Mouse (Mus musculus): ENCODE data around the gene A830018L16Rik.
A peak's percentile ranks its signal among the peaks of the same experiment; 100 is the strongest.
"Not testable (repeated sequence)": the region's sequence is repeated elsewhere in the genome, so short reads cannot be mapped to it uniquely, and the experiment has no call there.

The A830018L16Rik gene

DNA sequence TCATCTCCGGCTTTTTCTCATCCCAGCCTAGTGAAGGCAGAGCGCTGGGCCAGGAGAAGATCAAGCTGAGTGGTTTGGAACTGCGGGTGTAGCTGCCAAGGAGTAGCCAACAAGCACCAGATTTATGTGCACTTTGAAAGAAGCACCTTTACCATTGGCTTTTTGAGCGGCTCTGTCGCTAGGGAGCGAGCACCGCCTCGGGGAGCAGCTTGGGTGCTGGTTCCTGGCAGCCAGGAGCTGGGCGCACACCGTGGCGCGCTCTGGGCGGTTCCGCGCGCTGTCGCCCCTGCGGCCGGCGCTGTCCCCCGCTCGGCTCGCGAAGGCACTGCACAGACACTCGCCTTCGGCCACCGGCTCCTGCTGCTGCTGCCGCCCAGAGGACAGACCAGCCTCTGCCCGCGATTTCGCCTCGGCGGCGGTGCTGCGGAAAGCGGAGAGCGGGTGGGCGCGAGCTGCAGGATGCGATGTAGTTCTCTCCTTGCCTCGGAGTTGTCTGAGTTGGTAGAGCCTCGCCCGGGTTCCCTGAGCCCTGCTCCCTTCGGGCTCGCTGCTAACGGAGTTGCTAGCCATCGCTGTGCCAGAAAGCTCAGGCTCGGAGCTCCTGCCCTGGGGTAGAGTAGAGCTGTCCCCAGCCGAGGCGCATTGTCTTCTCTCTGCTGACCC is at the start of gene A830018L16Rik:
A830018L16Rik (plus strand) TSS at position 212 of the 663 bp plus-strand sequence.
- peak; percentile 43 for DNase-seq (ENCODE audit: low spot score)

DNA sequence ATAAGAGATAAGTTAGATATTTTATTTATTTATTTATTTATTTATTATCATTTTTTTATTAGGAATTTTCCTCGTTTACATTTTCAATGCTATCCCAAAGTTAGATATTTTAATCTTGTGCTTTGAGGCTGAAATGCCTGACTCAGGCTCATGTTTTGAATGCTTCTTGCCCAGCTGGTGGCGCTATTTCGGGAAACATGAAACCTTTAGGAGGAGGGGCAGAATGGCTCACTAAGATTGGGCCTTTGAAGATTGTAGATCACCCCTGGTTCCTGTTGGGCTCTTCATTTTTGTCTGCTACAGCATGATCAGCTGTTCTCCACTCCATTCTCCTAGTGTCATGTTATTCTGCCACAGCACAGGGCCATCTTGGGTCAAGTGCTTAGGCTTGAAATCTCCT is 28.1 kb upstream of the A830018L16Rik start:
- DNase-seq (ENCODE audit: low spot score), result no peak

DNA sequence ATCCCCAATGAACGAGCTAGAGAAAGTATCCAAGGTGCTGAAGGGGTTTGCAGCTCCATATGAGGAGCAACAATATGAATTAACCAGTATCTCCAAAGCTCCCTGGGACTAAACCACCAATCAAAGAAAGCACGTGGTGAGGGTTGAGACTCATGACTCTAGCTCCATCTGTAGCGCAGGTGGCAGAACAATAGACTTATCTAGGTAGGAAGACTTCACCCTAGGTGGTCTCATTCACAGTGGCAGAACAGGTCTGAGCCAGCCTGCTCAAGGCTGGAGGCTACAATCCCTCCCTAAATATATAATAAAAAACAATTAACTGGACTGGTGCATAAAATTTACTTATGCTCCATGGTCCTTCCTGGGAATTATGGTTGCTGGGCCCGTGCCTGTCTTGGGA is 18.5 kb upstream of the A830018L16Rik start:
- DNase-seq (ENCODE audit: low spot score), result no peak

DNA sequence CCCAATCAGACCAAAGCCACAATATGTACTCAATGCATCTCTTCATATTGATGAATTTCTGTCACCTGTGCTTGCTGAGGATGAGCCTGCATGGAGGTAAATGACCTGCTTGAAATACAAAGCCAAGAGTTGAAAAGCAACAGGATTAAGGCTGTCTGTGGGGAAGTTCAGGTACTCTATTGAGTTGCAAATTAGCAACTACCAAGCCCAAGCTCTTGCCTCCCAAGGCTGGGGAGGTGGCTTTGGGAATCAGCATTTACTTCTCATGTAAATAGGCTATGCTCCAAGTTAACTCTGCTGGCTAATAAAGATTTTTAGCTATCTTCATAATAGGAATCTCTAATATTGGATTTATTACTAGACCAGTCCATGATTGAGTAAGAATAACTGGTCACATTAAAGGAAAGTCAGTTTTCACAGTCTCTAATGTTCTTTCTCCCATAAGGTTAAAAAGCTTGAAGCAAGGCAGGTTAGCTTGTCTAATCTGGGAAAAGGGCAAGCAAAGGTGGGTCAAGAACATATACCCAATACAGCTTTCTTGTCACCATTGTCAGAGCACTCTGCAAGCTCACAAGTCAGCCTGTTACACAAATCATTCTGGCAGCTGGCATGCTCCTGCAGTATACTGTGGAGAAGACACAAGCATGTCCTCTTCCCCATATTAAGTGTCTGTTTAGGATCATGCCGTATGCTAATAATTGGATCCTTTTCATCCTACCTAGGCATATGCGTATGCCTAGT is 17.7 kb upstream of the A830018L16Rik start:
- no peak for DNase-seq (ENCODE audit: low spot score)

DNA sequence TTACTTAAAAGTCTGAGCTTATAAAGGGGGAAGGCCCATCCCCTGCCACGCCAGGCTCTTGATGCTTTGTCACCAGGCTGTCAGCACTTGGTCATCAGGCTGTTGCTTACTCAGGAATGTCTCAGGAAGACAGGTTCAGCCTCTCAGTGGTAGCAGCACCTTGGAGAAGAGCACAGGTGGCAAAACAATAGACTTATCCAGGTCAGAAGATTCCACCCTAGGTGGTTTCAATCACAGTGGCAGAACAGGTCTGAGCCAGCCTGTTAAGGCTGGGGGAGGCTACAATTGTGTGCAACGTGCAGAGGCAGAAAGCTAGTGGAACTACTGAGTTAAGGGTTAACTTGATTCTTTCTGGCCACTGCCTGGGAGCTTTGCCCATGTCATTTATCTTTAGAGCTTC is 12.7 kb upstream of the A830018L16Rik start:
- DNase-seq (ENCODE audit: low spot score), result no peak

DNA sequence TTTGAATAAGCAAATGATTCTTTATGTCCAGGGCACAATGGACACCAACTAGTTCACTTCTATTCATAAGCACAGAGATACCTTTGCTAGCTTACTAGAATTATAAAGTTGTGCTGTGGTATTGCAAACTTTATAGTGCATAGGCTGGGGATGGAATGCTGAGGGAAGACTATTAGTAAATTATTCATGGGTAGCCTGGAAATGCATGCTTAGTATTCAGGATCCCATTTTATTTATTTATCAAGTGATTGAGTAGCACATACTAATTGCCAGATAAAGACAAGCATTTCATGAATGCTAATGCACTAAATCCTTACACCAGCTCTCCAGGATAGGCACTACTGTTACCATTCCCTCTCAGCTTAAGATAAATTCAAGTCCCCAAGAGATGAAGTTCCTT is 8.4 kb upstream of the A830018L16Rik start:
- no peak for DNase-seq (ENCODE audit: low spot score)

DNA sequence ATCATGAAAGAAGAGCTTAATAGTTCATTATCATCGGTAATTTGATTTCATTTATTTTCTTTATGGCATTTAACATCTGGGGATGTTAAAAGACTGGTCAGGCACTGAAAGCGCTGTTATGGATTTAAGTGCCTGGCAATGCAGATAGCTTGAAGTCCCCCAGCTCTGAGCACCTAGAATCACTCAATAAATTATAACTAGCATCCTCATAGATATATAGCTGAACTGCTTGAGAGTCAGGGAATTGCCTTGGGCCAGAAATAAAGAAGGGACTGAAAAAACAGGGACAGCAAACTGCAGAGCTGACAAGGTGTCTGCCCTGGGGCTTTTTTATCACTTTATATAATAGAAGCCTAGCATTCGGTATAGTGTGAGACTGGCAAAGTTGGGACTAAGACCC is 7.9 kb upstream of the A830018L16Rik start:
- no peak for DNase-seq (ENCODE audit: low spot score)

DNA sequence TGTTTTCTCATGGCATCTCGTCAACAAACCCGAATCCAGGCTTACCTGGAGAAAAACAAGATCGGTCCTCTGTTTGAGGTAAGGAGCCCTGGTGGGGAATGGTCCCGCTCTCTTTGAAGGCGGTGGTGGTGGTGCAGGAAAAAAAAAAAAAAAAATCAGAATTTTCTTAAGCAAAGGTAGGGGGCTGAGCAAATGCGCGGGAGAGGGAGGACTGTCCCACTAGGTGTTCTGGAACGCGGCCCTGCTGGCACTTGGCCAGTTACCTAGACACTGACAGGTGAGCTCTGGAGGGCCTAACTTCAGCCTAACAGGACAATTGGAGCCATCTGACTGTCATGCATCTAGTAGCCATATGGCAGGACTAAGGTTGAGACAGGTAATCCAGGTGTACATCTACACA is 655 bp downstream of the A830018L16Rik start:
- DNase-seq (ENCODE audit: low spot score), result no peak

DNA sequence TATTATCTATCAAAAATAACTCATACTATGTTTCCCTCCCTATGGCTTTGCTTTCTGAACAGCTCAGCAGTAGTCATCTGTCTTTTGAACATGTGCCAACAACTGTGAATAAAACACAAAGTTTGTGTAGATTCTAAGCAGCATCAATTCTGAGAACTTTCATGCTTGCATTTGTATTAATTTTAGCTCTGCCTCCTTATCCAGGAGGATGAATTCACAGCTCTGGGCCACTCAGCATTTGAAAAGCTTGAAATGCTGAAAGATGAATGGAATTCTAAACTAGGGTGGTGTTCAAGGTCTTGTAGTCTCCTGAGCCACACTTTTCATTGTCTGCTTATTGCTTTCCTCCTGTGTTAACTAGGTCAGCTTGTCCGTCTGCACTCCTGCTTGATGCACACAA is 13.4 kb downstream of the A830018L16Rik start:
- no peak for DNase-seq (ENCODE audit: low spot score)

DNA sequence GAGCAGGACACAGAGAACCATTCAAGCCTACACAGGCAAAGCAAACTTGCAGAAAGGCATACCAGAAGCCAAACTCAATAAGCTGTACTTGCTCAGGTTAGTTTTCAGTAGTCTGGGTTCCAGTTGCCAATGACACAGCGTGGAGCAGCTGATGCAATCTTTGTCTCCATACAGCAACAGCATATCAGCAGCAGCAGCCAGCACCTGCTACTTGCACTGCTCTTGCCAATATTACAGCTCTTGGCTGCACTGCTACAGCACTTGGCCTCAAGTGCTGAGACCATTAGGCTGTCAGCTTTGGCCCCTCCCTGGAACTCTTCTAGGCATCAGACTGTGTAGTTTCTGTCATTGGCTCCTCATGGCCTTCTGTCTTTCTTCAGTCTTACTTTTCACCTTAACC is 44.4 kb downstream of the A830018L16Rik start:
- DNase-seq (ENCODE audit: low spot score), result no peak

DNA sequence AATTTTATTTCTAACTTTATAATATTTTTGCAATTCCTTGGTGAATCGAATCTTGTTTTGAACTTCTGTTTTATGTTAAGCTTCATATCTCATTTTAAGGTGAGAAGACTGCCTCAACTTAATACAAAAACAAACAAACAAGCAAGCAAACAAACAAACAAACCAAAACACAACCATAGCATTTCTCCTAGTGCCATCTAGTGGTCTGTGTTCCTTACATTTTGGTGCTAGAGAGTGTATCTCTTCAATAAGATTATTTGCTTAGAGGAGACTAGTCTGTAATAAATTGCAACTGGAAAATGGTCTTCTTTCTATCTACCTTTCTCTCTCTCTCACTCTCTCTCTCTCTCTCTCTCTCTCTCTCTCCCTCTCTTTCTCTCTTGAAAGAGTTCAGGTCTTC is 52.4 kb downstream of the A830018L16Rik start:
- no peak for DNase-seq (ENCODE audit: low spot score)

DNA sequence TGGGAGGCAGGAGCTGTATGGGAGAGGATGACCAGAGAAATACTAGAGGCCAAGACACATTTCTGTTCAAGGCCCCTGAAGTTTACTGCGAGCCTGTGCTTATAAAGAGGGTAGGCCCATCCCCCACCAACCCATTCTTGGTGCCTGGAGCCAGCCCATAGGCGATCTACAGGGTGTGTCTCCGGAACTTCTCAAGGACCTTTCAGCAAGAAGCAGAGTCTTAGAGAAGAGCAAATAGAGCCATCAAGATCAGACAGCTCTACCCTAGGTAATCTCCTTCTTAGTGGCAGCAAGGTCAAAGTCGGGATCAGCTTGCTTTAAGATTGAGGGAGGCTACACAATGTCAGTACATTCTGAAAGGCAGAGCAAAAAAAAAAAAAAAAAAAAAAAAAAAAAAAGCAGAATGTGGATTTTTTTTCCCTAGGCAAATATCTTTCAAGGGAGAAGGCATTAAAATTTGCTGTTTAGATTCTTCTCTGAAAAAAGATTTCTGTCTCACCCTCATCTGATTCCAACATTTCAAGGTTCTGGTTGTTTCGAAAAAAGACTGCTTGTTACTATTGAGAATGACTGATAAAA is 53.2 kb downstream of the A830018L16Rik start:
- no peak for DNase-seq (ENCODE audit: low spot score)

DNA sequence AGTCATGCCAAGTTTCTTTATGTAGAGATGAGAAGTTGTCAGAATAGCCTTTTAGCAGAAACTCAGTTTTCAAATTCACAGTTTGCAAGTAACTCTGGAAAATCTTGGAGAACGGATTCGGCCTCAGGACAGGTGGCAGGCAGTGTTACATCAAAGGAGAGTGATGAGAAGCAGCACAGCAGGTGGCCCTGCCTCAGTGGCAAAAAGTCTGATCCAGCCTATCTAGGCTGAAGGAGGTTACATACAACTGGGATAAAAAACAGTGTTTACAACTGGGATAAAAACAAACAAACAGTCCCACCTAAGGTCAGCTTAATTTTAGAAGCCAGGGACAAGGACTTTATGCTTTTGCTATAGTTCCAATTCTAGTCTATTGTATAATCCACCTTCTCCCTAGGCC is 79.0 kb downstream of the A830018L16Rik start:
- no peak for DNase-seq (ENCODE audit: low spot score)

DNA sequence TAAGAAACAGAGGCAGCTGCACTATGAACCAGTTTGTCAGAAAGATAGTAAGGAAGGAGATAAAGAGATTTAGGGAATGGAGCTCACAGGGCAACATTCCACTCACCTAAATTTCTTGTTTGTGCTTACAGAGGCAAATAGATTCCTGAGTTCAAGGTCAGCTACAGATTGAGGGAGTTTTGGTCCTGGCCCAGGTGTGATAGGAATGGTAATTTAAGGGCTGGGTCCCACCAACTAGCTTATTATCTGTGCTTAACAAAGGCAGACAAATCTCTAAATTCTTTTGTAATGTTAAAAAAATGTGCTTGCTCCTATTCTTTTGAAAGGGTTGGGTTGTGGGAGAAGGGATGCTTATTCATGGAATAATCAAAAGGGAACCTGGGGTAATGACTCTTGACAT is 87.7 kb downstream of the A830018L16Rik start:
- DNase-seq (ENCODE audit: low spot score), result no peak

DNA sequence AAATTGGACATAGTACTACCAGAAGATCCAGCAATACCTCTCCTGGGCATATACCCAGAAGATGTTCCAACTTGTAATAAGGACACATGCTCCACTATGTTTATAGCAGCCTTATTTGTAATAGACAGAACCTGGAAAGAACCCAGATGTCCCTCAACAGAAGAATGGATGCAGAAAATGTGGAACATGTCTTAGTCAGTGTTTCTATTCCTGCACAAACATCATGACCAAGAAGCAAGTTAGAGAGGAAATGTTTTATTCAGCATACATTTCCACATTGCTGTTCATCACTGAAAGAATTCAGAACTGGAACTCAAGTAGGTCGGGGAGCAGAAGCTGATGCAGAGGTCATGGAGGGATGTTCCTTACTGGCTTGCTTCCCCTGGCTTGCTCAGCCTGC is 135.9 kb downstream of the A830018L16Rik start:
- DNase-seq (ENCODE audit: low spot score), result not testable (repeated sequence)

DNA sequence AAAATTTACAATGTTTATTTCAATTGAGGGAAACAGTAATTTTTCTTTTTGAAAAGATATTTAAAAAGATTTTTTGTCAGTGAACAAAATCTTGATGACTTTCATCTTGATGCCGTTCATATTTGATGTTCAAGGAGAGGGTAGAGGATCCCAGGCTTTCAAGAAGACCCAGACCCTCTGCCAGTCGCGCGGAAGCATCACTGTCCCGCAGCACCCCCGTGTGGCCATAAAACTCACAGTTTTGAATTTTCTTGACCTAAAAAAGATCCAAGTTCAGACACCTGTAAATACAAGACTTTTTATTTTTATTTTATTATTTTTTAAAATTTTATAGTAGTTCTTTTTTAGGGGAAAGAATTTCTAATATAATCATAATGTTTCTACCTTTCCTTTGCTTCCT is 151.4 kb downstream of the A830018L16Rik start:
- no peak for DNase-seq (ENCODE audit: low spot score)

DNA sequence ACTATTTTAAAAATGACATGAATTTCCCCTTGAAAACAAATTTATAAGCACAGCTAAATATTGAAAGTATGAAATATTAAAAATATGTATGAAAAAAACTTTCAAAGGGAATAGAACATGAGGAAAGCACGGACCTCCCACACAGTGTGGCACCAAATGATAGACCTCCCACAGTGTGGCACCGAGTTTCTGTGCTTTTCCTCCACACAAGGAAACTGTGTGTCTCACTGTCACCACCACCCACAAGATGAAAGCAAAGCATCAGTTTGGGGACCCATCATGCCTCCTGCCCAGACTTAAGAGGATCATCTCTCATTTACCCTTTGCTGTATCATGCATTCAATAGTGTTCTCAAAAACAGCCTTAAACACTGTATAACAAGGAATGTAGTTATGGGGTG is 152.8 kb downstream of the A830018L16Rik start:
- DNase-seq (ENCODE audit: low spot score), result no peak

DNA sequence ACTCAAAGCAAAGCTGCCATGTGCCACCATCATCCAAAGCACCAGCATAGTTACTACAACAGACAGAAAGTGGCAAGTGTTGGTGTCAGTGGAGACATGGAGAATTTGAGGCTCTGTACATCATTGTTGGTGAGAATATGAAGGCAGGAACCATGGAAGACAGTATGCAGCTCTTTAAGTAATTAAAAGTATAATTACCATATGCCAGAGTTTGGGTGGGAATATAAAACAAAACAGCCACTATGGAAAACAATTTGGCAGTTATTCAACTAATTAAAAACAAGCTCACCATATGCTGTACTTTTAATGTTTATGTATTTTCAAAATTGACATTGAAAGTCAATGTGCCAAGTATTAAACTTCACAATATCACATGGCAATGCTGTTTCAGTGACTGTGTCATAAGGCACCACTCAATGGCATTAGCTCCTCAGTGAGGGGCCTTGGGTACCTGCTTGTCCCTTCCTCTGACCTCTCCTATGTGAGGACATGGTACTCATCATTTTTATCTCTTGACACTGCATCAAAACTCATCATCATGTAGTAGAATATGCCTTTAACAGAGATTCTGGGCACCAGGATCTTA is 153.5 kb downstream of the A830018L16Rik start:
- no peak for DNase-seq (ENCODE audit: low spot score)

DNA sequence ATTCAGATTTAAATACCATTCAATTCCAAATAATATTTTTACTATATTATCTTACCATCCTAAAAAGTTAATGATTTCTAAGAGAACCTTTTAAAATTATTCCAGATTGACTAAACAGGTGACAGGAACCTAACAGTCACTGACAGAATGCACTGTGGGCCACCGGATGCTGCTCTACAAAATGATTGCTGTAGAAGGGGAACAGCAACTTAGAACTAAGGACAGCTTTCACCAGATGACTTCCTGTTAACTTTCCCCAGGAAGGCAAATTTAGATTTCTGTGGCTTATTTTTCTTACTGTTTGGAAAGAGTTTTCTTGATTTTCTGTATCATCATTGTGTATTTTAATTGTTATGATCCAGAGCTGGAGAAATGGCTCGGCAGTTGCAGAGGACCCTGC is 156.4 kb downstream of the A830018L16Rik start:
- DNase-seq (ENCODE audit: low spot score), result no peak

DNA sequence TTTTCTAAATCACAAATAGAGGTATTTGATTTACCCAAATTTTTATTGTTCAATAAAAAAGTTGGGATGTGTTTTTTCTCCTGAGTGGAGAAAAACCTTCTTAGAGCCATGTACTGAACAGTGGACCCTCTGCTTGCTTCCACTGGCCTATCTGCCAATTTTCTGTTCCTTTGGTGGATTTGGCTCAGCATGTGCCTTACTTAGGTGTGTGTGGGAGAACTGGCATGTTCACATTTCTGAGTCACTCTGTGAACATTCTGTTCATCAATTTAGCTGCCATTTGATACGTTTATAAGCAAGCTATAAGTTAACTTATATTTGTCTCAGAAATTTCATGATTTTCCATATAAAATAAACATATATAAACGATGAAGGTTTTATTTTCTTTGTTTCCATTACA is 159.6 kb downstream of the A830018L16Rik start:
- no peak for DNase-seq (ENCODE audit: low spot score)

DNA sequence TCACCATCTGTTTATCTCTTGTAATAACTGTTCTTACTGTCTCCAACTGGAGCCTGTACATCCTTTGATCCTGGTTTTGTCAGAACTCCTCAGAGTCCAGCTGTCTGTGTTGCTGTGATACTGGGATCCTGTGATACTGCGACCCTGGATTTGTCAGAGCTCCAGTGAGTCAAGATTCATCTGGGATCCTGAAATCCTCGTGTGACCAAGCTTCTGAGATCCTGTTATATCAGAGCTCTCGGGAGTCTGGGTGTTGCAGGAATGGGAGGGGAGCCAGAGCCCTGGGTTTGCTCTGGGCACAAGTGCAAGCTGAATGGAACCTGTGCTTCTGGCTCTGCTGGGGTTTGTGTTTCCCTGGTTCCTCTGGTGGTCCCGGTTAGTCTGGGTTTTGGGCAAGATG is 166.1 kb downstream of the A830018L16Rik start:
- DNase-seq (ENCODE audit: low spot score), result no peak

DNA sequence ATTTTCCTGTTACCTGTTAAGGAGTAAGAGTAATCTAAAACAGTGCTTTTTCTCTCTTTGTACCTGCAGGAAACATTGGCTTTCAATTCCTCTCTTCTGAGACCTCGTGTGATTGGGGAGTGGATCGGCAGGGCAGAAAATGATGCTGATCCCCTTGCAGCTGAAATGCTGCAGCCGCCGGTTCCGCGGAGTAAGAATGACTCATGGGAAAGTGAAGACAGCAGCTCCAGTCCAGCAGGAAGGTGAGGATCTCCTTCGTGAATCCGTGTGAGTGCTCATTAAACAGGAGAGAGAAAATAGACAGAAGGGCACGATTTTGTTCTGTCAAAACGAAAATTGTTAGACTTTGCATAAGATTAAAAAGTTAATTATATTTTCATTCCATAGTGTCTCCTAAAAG is 174.4 kb downstream of the A830018L16Rik start:
- DNase-seq (ENCODE audit: low spot score), result no peak

DNA sequence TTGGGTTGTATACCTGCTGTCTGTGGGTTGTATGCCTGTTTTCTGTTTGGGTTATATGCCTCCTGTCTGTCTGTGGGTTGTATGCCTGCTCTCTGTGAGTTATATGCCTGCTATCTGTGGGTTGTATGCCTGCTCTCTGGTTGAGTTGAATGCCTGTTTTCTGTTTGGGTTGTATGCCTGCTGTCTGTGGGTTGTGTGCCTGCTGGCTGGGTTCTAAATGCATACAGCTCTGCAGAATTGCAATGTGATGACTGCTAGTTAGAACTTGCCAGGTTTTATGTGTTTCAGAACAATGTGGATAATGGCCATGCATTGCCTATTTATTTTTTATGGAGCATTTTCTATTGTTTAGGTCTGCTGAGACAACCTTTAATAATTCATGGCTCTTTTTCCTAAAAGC is 236.2 kb downstream of the A830018L16Rik start:
- no peak for DNase-seq (ENCODE audit: low spot score)

Measured in ovary, postnatal 10 days (tissue).